Mouse (Mus musculus) heart, postnatal 0 days (tissue): ENCODE measurements at regions not wholly inside any gene's neighbourhood (a gene's known extent, or its start where the extent isn't known, plus 50 kb on each side); places are given as distances from the start of the nearest gene placed in this dataset.

Experiments used
- ATAC-seq: fragments of 200-750 bp; cut with Nextera tagmentation; 2 replicates; pipeline ENCODE4 v1.8.0; 2017; ENCODE audit warnings: low read depth, moderate number of reproducible peaks, moderate library complexity; ENCODE audit not compliant: insufficient read depth
- DNase-seq: peaks from one replicate; pipeline ENCODE4 v3.0.0-alpha.2; 2016; ENCODE audit warnings: low spot score
- H3K27ac ChIP-seq: fragments of 300-500 bp; sonication (generic); 2 replicates; pipeline ENCODE4 v1.5.1; 2014; ENCODE audit warnings: low read depth, mild to moderate bottlenecking
- H3K27me3 ChIP-seq: fragments of 300-500 bp; sonication (generic); 2 replicates; pipeline ENCODE4 v1.6.1; 2014; ENCODE audit warnings: low read length, mixed read lengths; ENCODE audit not compliant: control insufficient read depth, insufficient read depth
- H3K36me3 ChIP-seq: fragments of 300-500 bp; sonication (generic); replicated peaks from 2 replicates; pipeline ENCODE4 v1.6.1; 2014; ENCODE audit warnings: low read length, mixed read lengths; ENCODE audit not compliant: control insufficient read depth, insufficient read depth
- H3K4me1 ChIP-seq: fragments of 300-500 bp; sonication (generic); 2 replicates; pipeline ENCODE4 v1.6.1; 2014; ENCODE audit warnings: antibody characterized with exemption; ENCODE audit not compliant: control insufficient read depth, insufficient read depth
- H3K4me2 ChIP-seq: fragments of 300-500 bp; sonication (generic); 2 replicates; pipeline ENCODE4 v1.6.1; 2014; ENCODE audit warnings: low read depth, mild to moderate bottlenecking, low read length, moderate library complexity
- H3K4me3 ChIP-seq: fragments of 300-500 bp; sonication (generic); 2 replicates; pipeline ENCODE4 v1.5.1; 2014; ENCODE audit warnings: low read depth, low read length
- H3K9ac ChIP-seq: fragments of 300-500 bp; sonication (generic); replicated peaks from 2 replicates; pipeline ENCODE4 v1.6.1; 2014; ENCODE audit warnings: low read depth, low read length, mixed read lengths
- H3K9me3 ChIP-seq: fragments of 300-500 bp; sonication (generic); replicated peaks from 2 replicates; pipeline ENCODE4 v1.6.1; 2016; ENCODE audit warnings: low read length; ENCODE audit not compliant: control insufficient read depth
- CTCF ChIP-seq: IDR thresholded peaks from 2 replicates; pipeline ENCODE4 v1.5.1; 2016; ENCODE audit warnings: antibody characterized with exemption, control low read depth, low read depth
- EP300 ChIP-seq: IDR thresholded peaks from 2 replicates; pipeline ENCODE4 v1.6.1; 2016; ENCODE audit warnings: antibody characterized with exemption, low read depth
- WGBS: fragments of 180-500 bp; shearing (Covaris S2); extraction: QIAGEN DNeasy Blood & Tissue Kit; methylation state at CpG from one replicate; pipeline ENCODE4 v1.1.7; 2014; 5-methylcytosine and 5-hydroxymethylcytosine counted together

GRCm38 (mm10) chr14:102020161-102020605, 290.4 kb downstream of the Lmo7 start:
- Histone ChIP-seq H3K36me3 (no peaks in the 10 kb centered on the region), H3K9me3 (no peaks in the 10 kb centered on the region), H3K27me3 (no peaks in the 10 kb centered on the region), H3K4me3 (no peak overlapping the region), H3K4me2 (no peak overlapping the region), H3K9ac (no peak overlapping the region), H3K4me1 (no peaks in the 10 kb centered on the region), H3K27ac (no peak overlapping the region)
- TF ChIP-seq CTCF (no peak), EP300 (no peak)
- DNase-seq, result no peak
- ATAC-seq, result no peak
- 78% methylated on average over 8 of the region's 8 CpGs for WGBS

- Histone ChIP-seq H3K27ac (no peak overlapping the region), H3K9ac (no peak overlapping the region), H3K36me3 (no peaks in the 10 kb centered on the region), H3K4me3 (no peak overlapping the region), H3K4me2 (no peak overlapping the region), H3K27me3 (no peaks in the 10 kb centered on the region), H3K4me1 (no peaks in the 10 kb centered on the region), H3K9me3 (no peaks in the 10 kb centered on the region)
- WGBS, result 68% methylated on average over 2 of the region's 2 CpGs
- TF ChIP-seq CTCF (no peak), EP300 (no peak)
- no peak for DNase-seq
- ATAC-seq, result no peak
These were observed 289.6 kb downstream of the Lmo7 start for GRCm38 (mm10) chr14:102019320-102019719.

DNA sequence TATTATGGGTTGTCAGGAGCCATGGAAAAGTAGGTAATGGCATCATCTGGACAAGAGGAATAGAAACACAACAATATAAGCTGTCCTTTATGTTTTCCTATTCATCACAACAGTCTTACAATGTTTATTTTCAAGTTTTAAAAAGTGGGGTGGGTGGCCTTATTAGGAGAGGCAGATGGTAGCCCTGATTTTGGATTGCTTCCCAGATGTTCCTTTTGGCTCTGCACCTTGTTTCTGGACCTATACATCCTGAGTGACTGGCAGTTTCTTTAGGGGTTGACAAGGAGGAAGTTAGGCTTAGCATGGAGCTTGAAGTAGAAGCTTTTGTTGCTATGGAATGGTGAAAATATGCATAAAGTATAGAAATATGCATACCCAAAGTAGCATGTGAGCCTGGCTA, 286.8 kb downstream of the Lmo7 start:
- Histone ChIP-seq H3K4me1 (no peaks in the 10 kb centered on the region), H3K9me3 (no peaks in the 10 kb centered on the region), H3K36me3 (no peaks in the 10 kb centered on the region), H3K4me2 (no peak overlapping the region), H3K9ac (no peak overlapping the region), H3K27me3 (no peaks in the 10 kb centered on the region), H3K4me3 (no peak overlapping the region), H3K27ac (no peak overlapping the region)
- no peak for DNase-seq
- ATAC-seq, result no peak
- no peak for TF ChIP-seq EP300
- no peak for TF ChIP-seq CTCF

GRCm38 (mm10) chr14:102014976-102015603, 285.3 kb downstream of the Lmo7 start:
- 75% methylated on average over 13 of the region's 13 CpGs for WGBS
- no peaks in the 10 kb centered on the region for H3K27me3 ChIP-seq
- no peak overlapping the region for H3K9ac ChIP-seq
- DNase-seq (no peak), ATAC-seq (no peak)
- H3K27ac ChIP-seq, result no peak overlapping the region
- no peak overlapping the region for H3K4me2 ChIP-seq
- no peaks in the 10 kb centered on the region for H3K36me3 ChIP-seq
- no peaks in the 10 kb centered on the region for H3K4me1 ChIP-seq
- TF ChIP-seq CTCF (no peak), EP300 (no peak)
- H3K4me3 ChIP-seq, result no peak overlapping the region
- no peaks in the 10 kb centered on the region for H3K9me3 ChIP-seq

GRCm38 (mm10) chr14:102013238-102013637, 283.5 kb downstream of the Lmo7 start:
- WGBS, result 42% methylated on average over 3 of the region's 3 CpGs
- no peak for DNase-seq
- TF ChIP-seq EP300, result no peak
- TF ChIP-seq CTCF, result no peak
- no peak overlapping the region for H3K27ac ChIP-seq
- no peaks in the 10 kb centered on the region for H3K36me3 ChIP-seq
- no peak for ATAC-seq
- no peak overlapping the region; the same call in 1 of the 2 replicates for H3K9ac ChIP-seq
- H3K27me3 ChIP-seq, result no peaks in the 10 kb centered on the region
- H3K4me3 ChIP-seq, result no peak overlapping the region
- H3K9me3 ChIP-seq, result no peaks in the 10 kb centered on the region
- H3K4me1 ChIP-seq, result no peaks in the 10 kb centered on the region
- H3K4me2 ChIP-seq, result no peak overlapping the region

DNA sequence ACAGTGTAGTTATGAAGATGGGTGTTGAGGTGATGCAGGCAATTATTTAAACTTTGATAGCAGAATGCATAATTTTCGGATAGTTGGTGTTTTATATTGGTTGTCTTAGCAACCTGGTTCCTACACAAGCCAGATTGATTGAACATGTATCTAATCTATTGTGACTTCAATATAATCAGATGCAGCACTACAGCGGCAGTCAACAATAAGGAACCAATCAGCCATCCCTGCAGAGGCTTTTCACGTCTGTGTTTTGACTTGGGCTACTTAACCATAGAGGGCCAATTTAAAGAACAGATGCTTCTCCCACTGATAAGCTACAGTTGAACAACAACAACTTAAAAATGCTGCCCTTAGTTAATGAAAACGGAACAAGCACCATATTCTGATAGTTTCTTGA, 267.8 kb downstream of the Lmo7 start:
- no peaks in the 10 kb centered on the region for H3K36me3 ChIP-seq
- H3K4me2 ChIP-seq, result no peak overlapping the region
- TF ChIP-seq EP300 (no peak), CTCF (no peak)
- no peak overlapping the region for H3K9ac ChIP-seq
- no peaks in the 10 kb centered on the region for H3K9me3 ChIP-seq
- no peak overlapping the region for H3K27ac ChIP-seq
- H3K27me3 ChIP-seq, result no peaks in the 10 kb centered on the region
- ATAC-seq, result no peak
- 35% methylated on average over 4 of the region's 4 CpGs for WGBS
- H3K4me3 ChIP-seq, result no peak overlapping the region
- DNase-seq, result no peak
- no peaks in the 10 kb centered on the region for H3K4me1 ChIP-seq
